Mouse (Mus musculus) embryonic facial prominence, embryonic 11.5 days (tissue): Measurements from ENCODE around the gene Soga3. TPM values are rescaled to one million over a fixed set of nuclear protein-coding genes. Genes with fewer than 3 reads are reported as not detected.

Experiments
- ATAC-seq: fragments of 200-750 bp; cut with Nextera tagmentation; replicated peaks from 2 replicates; pipeline ENCODE4 v1.8.0; 2017; ENCODE audit warnings: low read depth; ENCODE audit not compliant: insufficient number of reproducible peaks, low FRiP score, low TSS enrichment
- DNase-seq: peaks from one replicate; pipeline ENCODE4 v3.0.0-alpha.2; 2015; ENCODE audit warnings: low spot score
- H3K27ac ChIP-seq: fragments of 300-500 bp; sonication (generic); replicated peaks from 2 replicates; pipeline ENCODE4 v1.5.1; 2014; ENCODE audit warnings: mild to moderate bottlenecking, low read depth, low read length, control low read depth
- H3K27me3 ChIP-seq: fragments of 300-500 bp; sonication (generic); 2 replicates; pipeline ENCODE4 v1.6.1; 2014; ENCODE audit warnings: mild to moderate bottlenecking, low read length, moderate library complexity, mixed read lengths; ENCODE audit not compliant: control insufficient read depth, insufficient read depth
- H3K36me3 ChIP-seq: fragments of 300-500 bp; sonication (generic); replicated peaks from 2 replicates; pipeline ENCODE4 v1.6.1; 2014; ENCODE audit warnings: low read depth, mild to moderate bottlenecking, low read length, moderate library complexity, mixed read lengths; ENCODE audit not compliant: control insufficient read depth, insufficient read depth
- H3K4me1 ChIP-seq: fragments of 300-500 bp; sonication (generic); 2 replicates; pipeline ENCODE4 v1.6.1; 2014; ENCODE audit warnings: low read length, mixed read lengths; ENCODE audit not compliant: control insufficient read depth, insufficient read depth
- H3K4me2 ChIP-seq: fragments of 300-500 bp; sonication (generic); 2 replicates; pipeline ENCODE4 v1.6.1; 2014; ENCODE audit warnings: low read depth, mild to moderate bottlenecking, control low read depth, low read length, moderate library complexity
- H3K4me3 ChIP-seq: fragments of 300-500 bp; sonication (generic); 2 replicates; pipeline ENCODE4 v1.5.1; 2014; ENCODE audit warnings: low read depth, low read length, control low read depth
- H3K9ac ChIP-seq: fragments of 300-500 bp; sonication (generic); replicated peaks from 2 replicates; pipeline ENCODE4 v1.6.1; 2014; ENCODE audit warnings: mild to moderate bottlenecking, control low read depth, low read length
- H3K9me3 ChIP-seq: fragments of 300-500 bp; sonication (generic); replicated peaks from 2 replicates; pipeline ENCODE4 v1.6.1; 2016; ENCODE audit warnings: mild to moderate bottlenecking, low read length, inconsistent platforms, mixed read lengths; ENCODE audit not compliant: control insufficient read depth
- WGBS: fragments of 180-500 bp; shearing (Covaris S2); extraction: QIAGEN DNeasy Blood & Tissue Kit; methylation state at CpG from one replicate; pipeline ENCODE4 v1.1.7; 2014; 5-methylcytosine and 5-hydroxymethylcytosine counted together
- polyA plus RNA-seq: library from polyadenylated mRNA; unstranded; fragments of >200 nt; fragmentation: Nextera tagmentation; extraction: Ambion mirVana; gene quantifications from 2 replicates; pipeline ENCODE4 v1.2.1, GENCODE M21; 2014

Soga3 gene
- polyA plus RNA-seq, 1 experiment from 2014 or later = 7.8 TPM

GRCm38 (mm10) chr10:29148076-29148475, 4.4 kb downstream of the Soga3 start:
- peak; percentile 14 for DNase-seq
- Histone ChIP-seq H3K4me3 (peak overlapping the region; percentile 59; the same call in 1 of the 2 replicates), H3K9me3 (no peaks in the 10 kb centered on the region), H3K4me1 (peaks cover 2% of the 10 kb centered on the region), H3K4me2 (peak overlapping the region; percentile 98), H3K27ac (no peak overlapping the region), H3K36me3 (no peaks in the 10 kb centered on the region), H3K27me3 (peaks cover 15% of the 10 kb centered on the region; the same call in 1 of the 2 replicates), H3K9ac (no peak overlapping the region)
- ATAC-seq = no peak
- WGBS = 1% methylated on average over 21 of the region's 21 CpGs

- no peaks in the 10 kb centered on the region for H3K36me3 ChIP-seq
- no peaks in the 10 kb centered on the region for H3K9me3 ChIP-seq
- 92% methylated on average over 3 of the region's 3 CpGs for WGBS
- no peak overlapping the region for H3K9ac ChIP-seq
- no peak for DNase-seq
- H3K4me3 ChIP-seq = no peak overlapping the region
- no peak for ATAC-seq
- H3K27ac ChIP-seq = no peak overlapping the region
- H3K4me1 ChIP-seq = no peaks in the 10 kb centered on the region
- H3K27me3 ChIP-seq = no peaks in the 10 kb centered on the region
- no peak overlapping the region for H3K4me2 ChIP-seq
Observed at GRCm38 (mm10) chr10:29155304-29155703, 11.7 kb downstream of the Soga3 start.

- Histone ChIP-seq H3K27me3 (no peaks in the 10 kb centered on the region), H3K9me3 (no peaks in the 10 kb centered on the region), H3K27ac (no peak overlapping the region), H3K9ac (no peak overlapping the region), H3K36me3 (no peaks in the 10 kb centered on the region), H3K4me3 (no peak overlapping the region), H3K4me2 (no peak overlapping the region), H3K4me1 (no peaks in the 10 kb centered on the region)
- 84% methylated on average over 2 of the region's 2 CpGs for WGBS
- no peak for DNase-seq
- ATAC-seq = no peak
Observed at GRCm38 (mm10) chr10:29161664-29162063, 18.0 kb downstream of the Soga3 start.

GRCm38 (mm10) chr10:29173778-29174177, 30.1 kb downstream of the Soga3 start:
- no peak for DNase-seq
- no peaks in the 10 kb centered on the region for H3K9me3 ChIP-seq
- H3K27ac ChIP-seq = no peak overlapping the region
- H3K4me3 ChIP-seq = no peak overlapping the region
- no peaks in the 10 kb centered on the region for H3K4me1 ChIP-seq
- no peak overlapping the region for H3K9ac ChIP-seq
- H3K4me2 ChIP-seq = no peak overlapping the region
- no peaks in the 10 kb centered on the region for H3K36me3 ChIP-seq
- ATAC-seq = no peak
- H3K27me3 ChIP-seq = no peaks in the 10 kb centered on the region
- WGBS = 89% methylated on average over 2 of the region's 2 CpGs

- Histone ChIP-seq H3K27ac (no peak overlapping the region), H3K9ac (no peak overlapping the region), H3K27me3 (no peaks in the 10 kb centered on the region), H3K4me3 (no peak overlapping the region), H3K9me3 (no peaks in the 10 kb centered on the region), H3K4me1 (no peaks in the 10 kb centered on the region), H3K36me3 (no peaks in the 10 kb centered on the region), H3K4me2 (no peak overlapping the region)
- WGBS = 69% methylated on average over 3 of the region's 3 CpGs
- ATAC-seq (no peak), DNase-seq (peak; percentile 3)
Observed at GRCm38 (mm10) chr10:29175656-29176055, 32.0 kb downstream of the Soga3 start.

GRCm38 (mm10) chr10:29176881-29177280, 33.2 kb downstream of the Soga3 start:
- Histone ChIP-seq H3K4me3 (no peak overlapping the region), H3K27me3 (no peaks in the 10 kb centered on the region), H3K27ac (no peak overlapping the region), H3K4me1 (no peaks in the 10 kb centered on the region), H3K4me2 (no peak overlapping the region), H3K9ac (no peak overlapping the region), H3K9me3 (no peaks in the 10 kb centered on the region), H3K36me3 (no peaks in the 10 kb centered on the region)
- WGBS = 86% methylated on average over 4 of the region's 4 CpGs
- no peak for DNase-seq
- no peak for ATAC-seq

GRCm38 (mm10) chr10:29178003-29178402, 34.4 kb downstream of the Soga3 start:
- H3K27ac ChIP-seq = no peak overlapping the region

DNA sequence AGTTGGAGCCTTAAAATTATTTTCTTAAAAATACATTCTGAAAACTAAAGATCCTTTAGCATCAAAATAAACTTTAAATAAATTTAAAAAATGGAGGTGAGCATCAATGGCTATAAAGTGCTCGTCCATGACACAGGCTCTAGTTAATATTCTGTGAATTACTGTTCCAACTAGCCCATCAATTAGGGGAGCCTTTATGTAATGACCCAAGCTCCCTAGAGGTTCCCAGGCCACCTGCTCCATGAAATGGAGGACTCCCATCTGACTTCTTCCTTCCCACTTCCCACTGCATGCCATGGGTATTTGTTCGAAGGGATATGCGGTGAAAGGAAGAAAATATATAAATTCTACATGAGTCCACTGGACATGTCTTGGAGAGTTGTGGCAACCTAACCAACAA, 36.6 kb downstream of the Soga3 start:
- H3K4me1 ChIP-seq = no peaks in the 10 kb centered on the region
- H3K36me3 ChIP-seq = no peaks in the 10 kb centered on the region
- H3K27ac ChIP-seq = no peak overlapping the region
- ATAC-seq (no peak), DNase-seq (no peak)
- no peaks in the 10 kb centered on the region for H3K9me3 ChIP-seq
- H3K4me2 ChIP-seq = no peak overlapping the region
- H3K4me3 ChIP-seq = no peak overlapping the region
- no peaks in the 10 kb centered on the region for H3K27me3 ChIP-seq
- WGBS = 84% methylated on average over 3 of the region's 3 CpGs
- H3K9ac ChIP-seq = no peak overlapping the region

More at GRCm38 (mm10) chr10:29178003-29178402, 34.4 kb downstream of the Soga3 start:
- H3K36me3 ChIP-seq = no peaks in the 10 kb centered on the region
- H3K4me2 ChIP-seq = no peak overlapping the region
- H3K9me3 ChIP-seq = no peaks in the 10 kb centered on the region
- WGBS = 49% methylated on average over 2 of the region's 2 CpGs
- no peaks in the 10 kb centered on the region for H3K4me1 ChIP-seq
- no peak overlapping the region for H3K4me3 ChIP-seq
- no peaks in the 10 kb centered on the region for H3K27me3 ChIP-seq
- DNase-seq (no peak), ATAC-seq (no peak)
- no peak overlapping the region for H3K9ac ChIP-seq
